Mouse (Mus musculus) heart, postnatal 36 days (tissue): ENCODE results near the gene Msln. TPM values are rescaled to one million over a fixed set of nuclear protein-coding genes. Genes with fewer than 3 reads are reported as not detected.

ENCODE experiments used
- DNase-seq, 2 experiments: peaks; one replicate each; pipeline ENCODE4 v3.0.0; 2021 to 2022
- intact Hi-C: fragments of 180-260 bp; cut with DNase I; formaldehyde crosslinking; loops from one replicate; pipeline ENCODE4 v1.15.1; 2025
- microRNA-seq, 2 experiments: library from miRNA; unstranded; fragments of <30 nt; microRNA quantifications; one replicate each; pipeline ENCODE4 v1.2.0; 2021; ENCODE audit warnings: borderline number of aligned reads in 2 of 2
- total RNA-seq, 2 experiments: library from RNA; stranded (reverse); gene quantifications; 2 replicates each; pipeline ENCODE4 v1.2.3; 2021

Gene Msln
- total RNA-seq, 2 experiments from 2014 or later: 16.1 to 22.2 TPM

DNA sequence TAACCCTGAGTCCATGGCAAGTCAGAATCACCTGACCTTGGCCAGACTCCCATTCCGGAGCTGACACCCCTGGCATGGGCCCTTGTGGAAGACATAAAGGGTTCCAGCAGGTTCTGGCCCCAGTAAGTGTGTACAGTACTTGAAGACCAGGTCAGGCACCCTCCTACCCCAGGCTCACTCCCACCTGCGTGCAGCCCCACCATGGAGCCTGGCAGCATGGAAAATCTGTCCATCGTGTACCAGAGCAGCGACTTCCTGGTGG is 26.2 kb downstream of the Msln start:
- DNase-seq: no peak
- intact Hi-C loops: no loop called here

DNA sequence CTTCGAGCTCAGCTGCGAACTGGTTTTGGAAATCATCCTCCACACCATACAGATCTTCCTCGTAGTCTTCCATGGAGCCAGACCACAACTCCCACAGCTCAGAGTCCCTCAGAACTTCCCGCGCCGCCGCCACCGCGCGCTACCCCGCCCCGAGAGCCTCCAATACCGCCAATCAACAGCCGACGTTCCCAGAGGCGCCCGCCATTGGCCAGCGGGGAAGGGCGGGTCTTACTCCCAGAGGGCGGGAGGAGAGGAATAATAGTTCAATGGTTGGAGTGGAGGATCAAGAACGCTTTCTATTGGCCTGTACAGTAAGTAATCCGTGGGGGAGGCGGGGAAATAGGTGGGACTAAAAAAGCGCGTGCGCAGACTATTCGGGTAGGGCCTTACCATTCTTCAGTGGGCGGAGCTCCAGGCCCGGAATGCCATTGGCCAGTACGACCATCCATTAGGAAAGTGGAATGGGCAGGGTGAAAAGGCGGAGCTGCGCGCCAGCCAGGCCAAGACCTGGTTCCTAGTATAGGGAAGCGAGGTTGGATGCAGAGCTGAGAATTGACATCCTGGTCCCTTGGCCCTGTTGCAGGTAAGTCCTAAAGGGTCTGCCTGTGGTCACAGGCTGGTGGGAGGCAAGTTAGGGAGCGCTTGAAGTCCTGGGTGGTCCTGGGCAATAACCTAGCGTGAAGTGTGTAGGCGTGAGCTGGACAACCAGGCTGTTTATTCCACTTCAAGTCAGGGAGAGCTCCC is 26.7 kb downstream of the Msln start, which contains the start of the genes Chtf18 and Rpusd1:
Gene Chtf18 (minus strand): TSS at position 155 of the 744 bp plus-strand sequence.
Gene Rpusd1 (plus strand): TSS at position 406 of the 744 bp plus-strand sequence.
- intact Hi-C loops: no loop called here
- DNase-seq: peak; percentile 97 to 98

DNA sequence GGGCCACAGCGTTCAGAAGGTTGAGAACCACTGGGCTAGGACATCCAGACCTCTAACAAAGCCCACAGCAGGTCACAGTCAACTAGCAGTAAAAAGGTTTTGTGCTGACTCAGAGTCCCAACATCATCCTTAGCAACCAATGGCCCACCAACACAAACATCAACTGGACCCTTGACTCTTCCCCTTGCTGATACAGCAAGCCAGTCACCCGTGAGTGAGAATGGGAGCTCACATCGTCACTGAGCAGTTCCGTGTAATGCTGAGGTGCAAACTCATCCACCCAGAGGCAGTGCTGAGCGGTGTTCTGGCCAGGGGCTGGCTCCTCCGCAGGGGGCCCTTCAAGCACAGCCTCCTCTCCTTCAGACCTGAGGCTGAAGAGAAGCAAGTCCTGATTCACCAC is 28.9 kb downstream of the Msln start:
- no peak for DNase-seq
- intact Hi-C loops: no loop called here

DNA sequence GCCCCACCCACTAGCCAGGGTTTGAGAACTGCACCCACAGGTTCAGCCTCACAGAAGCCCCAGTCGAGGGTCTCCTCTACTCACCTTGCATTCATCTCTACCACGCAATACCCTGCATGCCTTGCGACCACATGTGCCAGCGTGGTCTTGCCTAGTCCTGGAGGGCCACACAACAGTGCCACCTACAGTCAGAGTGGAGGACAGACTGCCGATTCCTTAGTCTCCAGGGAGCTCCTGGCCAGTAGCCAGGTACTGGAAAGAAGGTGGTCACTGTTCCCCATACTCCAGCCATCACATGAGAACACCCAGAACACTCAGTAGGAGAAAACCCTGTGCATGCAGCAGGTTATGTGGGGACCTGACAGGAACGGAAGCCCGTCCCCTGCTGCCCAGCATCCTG is 30.3 kb downstream of the Msln start:
- no peak for DNase-seq
- intact Hi-C loops: no loop called here

DNA sequence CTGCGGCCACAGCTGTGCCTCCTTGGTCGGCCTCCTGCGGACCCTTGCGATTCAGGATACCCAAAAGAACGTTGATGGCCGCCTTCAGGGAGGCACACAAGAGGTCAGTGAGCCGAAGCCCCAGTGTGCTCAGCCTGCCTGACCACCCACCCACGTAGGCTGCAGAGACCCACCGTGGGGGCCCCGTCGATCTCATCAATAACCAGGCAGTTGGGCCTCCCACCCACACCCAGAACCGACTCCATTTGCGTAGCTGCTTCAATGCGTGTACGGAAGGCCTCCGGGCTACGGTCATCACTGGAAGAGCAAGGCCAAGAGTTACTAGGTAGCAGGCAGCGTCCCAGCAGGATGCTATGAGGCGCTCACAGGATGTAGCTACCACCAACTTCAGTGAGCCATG is 30.7 kb downstream of the Msln start:
- intact Hi-C loops: no loop called here
- no peak for DNase-seq

DNA sequence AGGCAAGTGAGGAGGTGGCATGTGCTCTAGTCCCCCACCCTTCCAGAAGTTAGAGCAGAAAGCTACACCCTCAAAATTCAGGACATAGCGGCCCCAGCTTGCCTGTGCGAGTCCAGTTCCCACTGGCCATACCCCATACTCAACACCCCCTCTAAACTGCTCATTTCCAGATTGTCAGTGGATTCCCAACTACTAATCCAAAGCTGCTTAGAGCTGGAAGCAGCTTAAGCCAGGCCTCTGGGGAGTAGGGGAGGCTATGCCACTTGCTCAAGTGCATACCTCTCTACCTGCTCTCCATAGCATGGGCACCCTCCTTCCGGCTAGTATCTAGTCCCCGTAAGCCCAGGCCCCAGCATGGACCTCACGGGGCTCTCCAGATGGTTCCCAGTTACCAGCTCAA is 32.7 kb downstream of the Msln start:
- no peak for DNase-seq
- intact Hi-C loops: no loop called here

DNA sequence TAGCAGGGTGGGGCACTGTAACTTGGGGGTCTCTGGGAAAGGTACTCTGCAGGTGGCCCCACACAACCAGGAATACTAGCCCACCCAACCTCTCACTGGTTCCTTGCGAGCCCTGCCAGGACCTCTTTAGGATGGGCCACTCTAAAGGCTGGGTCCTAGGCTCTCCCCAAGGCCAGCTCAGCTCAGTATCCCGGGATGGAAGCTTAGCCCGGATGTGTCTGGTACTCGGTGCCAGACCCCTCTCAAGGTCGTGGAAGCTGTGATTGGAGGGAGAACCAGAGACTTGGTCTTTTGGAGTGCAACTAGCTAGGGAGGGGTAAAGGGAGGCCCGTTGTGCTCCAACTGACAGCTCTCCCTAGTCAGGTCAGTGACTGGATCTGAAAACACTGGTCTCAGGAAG is 36.5 kb downstream of the Msln start:
- DNase-seq: no peak
- intact Hi-C loops: no loop called here

DNA sequence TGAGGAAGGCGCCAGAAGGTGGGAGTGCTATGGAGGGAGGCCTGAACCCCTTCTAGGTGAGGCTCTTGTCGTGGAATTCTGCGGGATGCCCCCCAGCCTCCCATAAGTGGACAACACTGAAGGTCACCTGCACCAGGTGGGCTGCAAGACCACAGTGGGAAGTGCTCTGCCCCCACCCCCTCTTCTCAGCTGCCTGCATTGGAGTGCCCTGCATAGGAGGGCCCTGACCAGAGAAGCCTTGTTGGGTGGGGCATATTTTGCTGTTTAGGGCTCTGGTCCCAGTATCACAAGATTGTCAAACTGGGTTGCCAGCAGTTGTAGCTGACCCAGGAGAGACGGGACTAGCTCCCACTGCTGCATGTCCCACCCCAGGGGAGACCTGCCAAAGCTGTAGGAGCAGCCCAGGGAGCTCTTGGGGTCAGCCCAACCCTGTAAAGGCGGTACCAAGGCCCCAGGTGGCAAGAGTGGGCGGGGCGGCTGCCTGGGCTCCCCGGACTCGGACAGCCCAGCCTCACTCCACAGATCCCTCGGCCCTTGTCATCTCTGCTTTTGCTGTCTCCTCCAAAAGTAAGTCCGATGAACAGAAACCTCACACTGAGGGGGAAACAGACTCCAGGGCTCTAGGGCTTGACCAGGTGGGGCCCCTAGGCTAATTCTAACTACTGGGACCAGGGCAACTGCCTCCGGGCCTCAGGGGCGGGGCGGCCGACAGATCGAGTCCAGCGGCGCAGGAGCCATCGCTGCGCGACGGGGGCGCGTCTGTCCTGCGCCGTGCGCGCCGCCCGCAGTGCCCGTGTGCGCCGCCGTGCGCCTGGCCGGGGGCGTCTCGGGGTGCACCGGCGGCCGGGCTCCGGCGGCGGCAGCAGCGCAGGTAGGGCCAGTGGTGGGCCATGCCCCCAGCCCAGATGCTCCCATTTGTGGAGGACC is 37.2 kb downstream of the Msln start, which contains the start of gene Gng13:
Gene Gng13 (plus strand): TSS at position 461 of the 927 bp plus-strand sequence.
- DNase-seq: no peak
- intact Hi-C loops: no loop called here

DNA sequence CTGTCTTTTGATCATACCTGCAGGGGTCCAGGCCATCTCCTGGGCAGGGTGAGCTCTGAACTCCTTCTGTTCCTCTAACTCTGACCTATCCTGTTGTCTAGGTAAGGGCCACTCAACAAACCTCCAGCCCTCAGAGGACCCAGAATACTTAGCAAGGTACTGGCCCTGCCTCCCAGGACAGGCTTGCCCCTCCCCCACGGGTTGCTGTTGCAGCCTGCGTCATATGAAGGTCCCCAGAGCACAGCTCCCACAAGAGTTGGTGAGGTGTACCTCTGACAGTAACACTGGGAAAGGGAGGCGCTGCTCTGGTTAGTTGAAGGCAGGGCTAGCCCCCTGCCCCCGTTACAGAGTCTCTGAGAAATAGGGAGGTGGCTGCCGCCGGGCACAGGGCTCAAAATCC is 38.0 kb downstream of the Msln start:
- no peak for DNase-seq
- intact Hi-C loops: no loop called here

DNA sequence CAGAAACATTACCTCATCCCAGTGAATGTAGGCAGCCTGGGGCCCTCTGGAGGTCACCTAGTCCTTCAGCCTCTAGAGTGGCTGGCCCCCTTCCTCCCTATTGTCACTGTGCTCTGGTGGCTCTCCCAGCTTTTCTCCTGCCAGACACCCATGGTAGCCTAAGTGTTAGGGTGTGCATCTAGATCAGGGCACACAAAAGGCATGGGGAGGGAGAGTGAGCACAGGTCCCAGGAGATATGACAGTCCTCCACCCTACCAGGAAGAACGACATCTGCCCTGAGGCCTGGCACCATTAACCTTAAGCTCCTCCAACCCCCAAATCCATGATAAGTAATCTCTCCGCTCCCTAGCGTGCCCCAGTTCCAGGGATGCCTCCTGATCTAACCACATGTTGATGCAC is 38.6 kb downstream of the Msln start:
- DNase-seq: no peak
- intact Hi-C loops: no loop called here

DNA sequence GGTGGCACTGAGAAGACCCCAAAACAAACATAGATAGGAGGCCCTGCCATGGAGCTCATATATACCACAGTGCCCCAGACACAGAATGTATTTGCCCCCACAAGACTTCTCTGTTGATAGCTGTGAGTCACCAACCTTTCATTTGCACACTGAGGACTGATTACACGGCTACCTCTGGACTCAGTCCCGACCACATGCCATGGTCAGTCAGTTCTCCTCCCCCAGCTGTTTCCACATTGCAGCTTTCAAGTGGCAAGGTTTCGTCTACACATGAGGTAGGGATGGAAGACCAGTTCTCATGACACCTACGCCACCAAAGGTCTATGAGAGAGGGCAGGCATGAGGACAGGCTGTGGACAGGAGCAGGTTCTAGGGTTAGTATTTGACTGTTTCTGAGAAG is 43.0 kb downstream of the Msln start:
- intact Hi-C loops: no loop called here
- no peak for DNase-seq

DNA sequence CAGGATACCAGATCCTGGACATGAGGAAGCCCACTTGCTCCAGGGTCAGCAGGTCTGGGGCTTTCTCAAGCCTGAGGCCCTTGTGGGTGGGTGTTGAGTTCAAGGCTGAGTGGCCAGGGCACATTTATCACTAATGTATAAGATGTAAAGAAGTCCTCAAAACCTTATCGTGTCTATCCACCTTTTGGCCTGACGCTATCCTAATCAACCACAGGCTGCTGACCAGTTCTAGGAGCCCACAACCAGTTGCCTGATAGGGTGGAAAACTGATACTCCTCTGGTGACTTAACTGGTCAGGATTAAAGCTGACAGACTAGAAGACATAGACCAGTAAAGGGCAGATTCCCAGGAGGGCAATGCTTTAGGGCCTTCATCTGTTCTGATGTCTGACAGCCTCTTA is 44.2 kb downstream of the Msln start:
- intact Hi-C loops: no loop called here

DNA sequence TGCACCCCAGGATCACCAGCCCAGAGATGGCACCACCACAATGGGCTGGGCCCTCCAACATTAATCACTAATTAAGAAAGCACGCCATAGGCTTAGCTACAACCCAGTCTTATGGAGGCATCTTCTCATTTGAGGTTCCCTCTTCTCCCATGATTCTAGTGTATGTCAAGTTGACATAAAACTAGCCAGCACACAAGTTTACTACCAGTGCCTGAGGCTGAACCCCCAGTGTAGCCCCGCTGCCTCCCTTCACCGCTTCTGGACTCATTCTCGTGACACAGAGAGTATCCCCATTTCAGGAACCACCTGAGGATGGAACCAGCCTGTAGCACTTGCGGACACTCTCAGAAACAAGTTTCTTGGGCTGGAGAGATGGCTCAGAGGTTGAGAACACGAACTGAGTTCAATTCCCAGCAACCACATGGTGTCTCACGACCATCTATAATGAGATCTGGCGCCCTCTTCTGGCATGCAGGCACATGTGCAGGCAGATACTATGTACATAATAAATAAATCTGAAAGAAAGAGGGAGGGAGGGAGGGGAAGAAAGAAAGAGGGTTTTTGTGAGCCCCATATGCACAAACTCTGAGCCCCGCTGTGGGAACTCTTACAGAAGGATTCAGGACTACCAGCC is 53.2 kb downstream of the Msln start:
- DNase-seq: no peak
- intact Hi-C loops: no loop called here

More for the DNA sequence above, 44.2 kb downstream of the Msln start:
- DNase-seq: no peak

Small RNA genes within 50 kb of the gene (microRNA-seq; reads per million reads assigned to microRNA genes)
- gene Gm25083 (0 reads per million in 2 experiments), gene Mir6966 (0 to 6.1 reads per million in 2 experiments)

Other genes starting within 250 kb of the Msln start
- under 1 TPM; 0.33 to 0.49 TPM for gene Sox8, start 183.7 kb downstream of the Msln start, total RNA-seq
- gene Lmf1, start 175.3 kb downstream of the Msln start, total RNA-seq: 10 to 100 TPM; 27.4 to 33.8 TPM
- gene Gng13, start 37.2 kb downstream of the Msln start, total RNA-seq: under 1 TPM; 0.98 to 1.00 TPM
- gene Chtf18, start 27.0 kb downstream of the Msln start, total RNA-seq: 1 to 10 TPM; 1.0 to 2.1 TPM
- 1 to 10 TPM; 3.7 to 5.1 TPM for gene Rpusd1, start 26.7 kb downstream of the Msln start, total RNA-seq
- not detected for gene Mslnl, start 18.3 kb downstream of the Msln start, total RNA-seq
- 10 to 100 TPM; 40.9 to 44.8 TPM for gene Narfl, start 19.4 kb upstream of the Msln start, total RNA-seq
- 10 to 100 TPM; 10.7 to 11.4 TPM for gene Haghl, start 31.3 kb upstream of the Msln start, total RNA-seq
- not detected for gene Ccdc78, start 32.2 kb upstream of the Msln start, total RNA-seq
- 10 to 100 TPM; 39.2 to 39.7 TPM for gene Fam173a, start 38.5 kb upstream of the Msln start, total RNA-seq
- gene AC134908.4, start 41.3 kb upstream of the Msln start, total RNA-seq: under 1 TPM in 1 of 2 experiments, not detected in 1; 0.46 TPM
- 10 to 100 TPM; 64.3 to 72.0 TPM for gene Metrn, start 42.8 kb upstream of the Msln start, total RNA-seq
- 1 to 10 TPM; 1.2 to 1.5 TPM for gene Fbxl16, start 54.7 kb upstream of the Msln start, total RNA-seq
- gene Wdr24, start 69.2 kb upstream of the Msln start, total RNA-seq: 10 to 100 TPM; 10.5 to 11.4 TPM
- 10 to 100 TPM; 30.8 to 35.3 TPM for gene Jmjd8, start 74.5 kb upstream of the Msln start, total RNA-seq
- gene Stub1, start 79.0 kb upstream of the Msln start, total RNA-seq: 100 to 1,000 TPM; 111 to 116 TPM
- 1 to 10 TPM; 1.4 to 1.9 TPM for gene Rhbdl1, start 82.9 kb upstream of the Msln start, total RNA-seq
- 1 to 10 TPM; 2.2 to 3.3 TPM for gene Gm20683, start 87.4 kb upstream of the Msln start, total RNA-seq
- gene Rhot2, start 90.5 kb upstream of the Msln start, total RNA-seq: 100 to 1,000 TPM; 110 to 115 TPM
- 1 to 10 TPM; 1.7 to 2.0 TPM for gene Wdr90, start 107.1 kb upstream of the Msln start, total RNA-seq
- gene Mcrip2, start 114.4 kb upstream of the Msln start, total RNA-seq: 100 to 1,000 TPM; 272 to 286 TPM
- 10 to 100 TPM; 16.1 to 18.1 TPM for gene Mettl26, start 120.7 kb upstream of the Msln start, total RNA-seq
- gene Wfikkn1, start 126.5 kb upstream of the Msln start, total RNA-seq: under 1 TPM; 0.41 to 0.64 TPM
- gene Rab40c, start 165.3 kb upstream of the Msln start, total RNA-seq: 10 to 100 TPM; 18.4 to 21.2 TPM
- 10 to 100 TPM; 45.6 to 48.2 TPM for gene Pigq, start 190.6 kb upstream of the Msln start, total RNA-seq
- gene Nhlrc4, start 190.6 kb upstream of the Msln start, total RNA-seq: under 1 TPM in 1 of 2 experiments, not detected in 1; 0.19 TPM
- gene A930017K11Rik, start 198.2 kb upstream of the Msln start, total RNA-seq: under 1 TPM; 0.19 to 0.33 TPM
- gene Capn15, start 231.4 kb upstream of the Msln start, total RNA-seq: 1 to 10 TPM; 7.2 TPM